Mouse (Mus musculus) myocyte (in vitro differentiated cells): Measurements from ENCODE around the gene Olfr152.

Experiments
- POLR2A ChIP-seq: IDR thresholded peaks from one replicate; pipeline ENCODE4 v1.6.1; 2011; ENCODE audit warnings: low read depth, mild to moderate bottlenecking, control low read depth, moderate library complexity; ENCODE audit not compliant: insufficient read length
- POLR2AphosphoS2 ChIP-seq: IDR thresholded peaks from one replicate; pipeline ENCODE4 v1.6.1; 2011; ENCODE audit warnings: low read depth, control low read depth; ENCODE audit not compliant: insufficient read length
- USF1 ChIP-seq: IDR thresholded peaks from one replicate; pipeline ENCODE4 v1.6.1; 2011; ENCODE audit warnings: low read depth, mild to moderate bottlenecking, control low read depth, moderate library complexity

DNA sequence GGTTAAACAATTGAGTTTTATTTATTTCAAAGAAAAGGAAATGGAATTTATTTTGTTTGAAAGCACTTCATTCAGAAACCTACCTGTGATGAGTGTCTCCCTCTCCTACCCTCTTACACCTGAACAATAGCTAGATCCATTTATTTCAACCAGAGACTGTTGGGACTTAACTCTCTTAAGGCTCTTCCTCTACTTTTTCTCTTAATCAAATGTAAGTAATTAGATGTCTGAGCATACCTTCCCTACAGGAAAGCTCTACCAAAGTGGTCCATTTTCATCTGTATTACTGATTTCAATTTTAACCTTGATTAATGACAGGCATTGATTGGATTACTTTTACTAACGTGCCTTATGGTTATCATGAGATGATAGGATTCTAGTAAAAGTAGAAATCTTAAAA is 39.4 kb upstream of the Olfr152 start, which contains the start of gene Olfr1138:
- TF ChIP-seq POLR2A (no peak), USF1 (no peak), POLR2AphosphoS2 (no peak)
